Mouse (Mus musculus): ENCODE measurements around the gene Bpifb3. TPM values are rescaled to one million over a fixed set of nuclear protein-coding genes. Genes with fewer than 3 reads are reported as not detected.

Bpifb3 gene
- polyA plus RNA-seq, 1 experiment from 2014 or later, result not detected

Other genes with a start within 250 kb of the Bpifb3 start
- not detected in 2 replicates for gene Dnmt3c, start 221.6 kb upstream of the Bpifb3 start, polyA plus RNA-seq (2015; fragmentation: Nextera tagmentation; extraction: Ambion mirVana)
- 232 and 254 TPM in 2 replicates for gene Mapre1, start 177.0 kb upstream of the Bpifb3 start, polyA plus RNA-seq (2015; fragmentation: Nextera tagmentation; extraction: Ambion mirVana)
- gene Efcab8, start 138.3 kb upstream of the Bpifb3 start, polyA plus RNA-seq (2015; fragmentation: Nextera tagmentation; extraction: Ambion mirVana), result not detected in 2 replicates
- not detected in 2 replicates for gene Sun5, start 47.1 kb upstream of the Bpifb3 start, polyA plus RNA-seq (2015; fragmentation: Nextera tagmentation; extraction: Ambion mirVana)
- gene Bpifb2, start 43.2 kb upstream of the Bpifb3 start, polyA plus RNA-seq (2015; fragmentation: Nextera tagmentation; extraction: Ambion mirVana), result 0.11 TPM in 1 of 2 replicates, not detected in the other
- gene Bpifb6, start 17.8 kb upstream of the Bpifb3 start, polyA plus RNA-seq (2015; fragmentation: Nextera tagmentation; extraction: Ambion mirVana), result not detected in 2 replicates
- gene Bpifb4, start 20.0 kb downstream of the Bpifb3 start, polyA plus RNA-seq (2015; fragmentation: Nextera tagmentation; extraction: Ambion mirVana), result not detected in 2 replicates
- gene Bpifa6, start 56.7 kb downstream of the Bpifb3 start, polyA plus RNA-seq (2015; fragmentation: Nextera tagmentation; extraction: Ambion mirVana), result not detected in 2 replicates
- gene Bpifa2, start 90.0 kb downstream of the Bpifb3 start, polyA plus RNA-seq (2015; fragmentation: Nextera tagmentation; extraction: Ambion mirVana), result not detected in 2 replicates
- not detected in 2 replicates for gene Bpifa3, start 212.1 kb downstream of the Bpifb3 start, polyA plus RNA-seq (2015; fragmentation: Nextera tagmentation; extraction: Ambion mirVana)
- not detected in 2 replicates for gene Bpifa1, start 224.7 kb downstream of the Bpifb3 start, polyA plus RNA-seq (2015; fragmentation: Nextera tagmentation; extraction: Ambion mirVana)
- gene Bpifa5, start 244.4 kb downstream of the Bpifb3 start, polyA plus RNA-seq (2015; fragmentation: Nextera tagmentation; extraction: Ambion mirVana), result not detected in 2 replicates

All from heart, embryonic 13.5 days (tissue).